In the genomic region with DNA sequence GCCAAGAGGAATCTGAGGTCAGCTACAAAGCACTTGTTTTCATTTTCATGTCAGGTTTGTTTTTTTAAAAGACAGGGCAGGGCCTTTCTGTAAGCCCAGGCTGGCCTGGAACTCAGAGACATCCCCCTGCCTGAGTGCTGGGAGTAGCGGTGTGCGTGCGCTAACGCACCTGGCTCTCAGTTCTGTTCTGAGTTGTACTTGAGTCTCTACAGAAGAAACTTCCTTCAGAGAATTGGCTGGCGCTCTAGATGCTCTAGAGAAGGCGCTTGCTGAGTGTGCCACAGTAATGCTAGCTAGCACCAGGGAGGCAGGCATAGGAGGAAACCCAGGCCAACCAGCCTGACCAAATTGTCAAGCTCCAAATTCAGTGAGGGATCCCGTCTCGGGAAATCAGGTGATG, we compare ENCODE assay signal across 10 mouse cellular contexts. TPM values are rescaled to one million over a fixed set of nuclear protein-coding genes. Genes with fewer than 3 reads are reported as not detected.
DNase-seq lines count a peak whose midpoint lies in the region; ATAC-seq and TF ChIP-seq lines count a peak whose summit lies in the region.
"Had no signal": no experiment of that assay in that cellular context is flagged by ENCODE, and none has a peak within 500 bp of the region (broad histone marks: within the 10 kb centered on the region; RNA-seq: fewer than 3 reads in every experiment).

No protein-coding gene starts in this region.

- H3K27me3 ChIP-seq in lung, embryonic 14.5 days (ENCODE audit: insufficient read depth, low read length), result no peaks in the 10 kb centered on the region
- no peaks in the 10 kb centered on the region for H3K27me3 ChIP-seq in embryonic facial prominence, embryonic 10.5 days (replicated peaks; ENCODE audit: low read depth, poor library complexity, severe bottlenecking)
- no peaks in the 10 kb centered on the region for H3K27me3 ChIP-seq in stomach, postnatal 0 days (ENCODE audit: control insufficient read depth, insufficient read depth, low read length)
- H3K27me3 ChIP-seq: forebrain, embryonic 15.5 days; midbrain, embryonic 12.5 days had no signal

- peaks cover 11% of the 10 kb centered on the region; the same call in 1 of the 2 replicates for H3K4me1 ChIP-seq in lung, embryonic 14.5 days (ENCODE audit: insufficient read depth)
- peaks cover 50% of the 10 kb centered on the region for H3K4me1 ChIP-seq in embryonic facial prominence, embryonic 10.5 days
- no peaks in the 10 kb centered on the region for H3K4me1 ChIP-seq in stomach, postnatal 0 days (replicated peaks; ENCODE audit: control insufficient read depth, insufficient read depth)

- TF ChIP-seq EP300 in stomach, postnatal 0 days (optimal IDR thresholded peaks at IDR 0.05), result no peak

- DNase-seq in gastrocnemius, adult 2 months, result no peak
- DNase-seq in gastrocnemius, postnatal 36 days, result no peak
- no peak for DNase-seq in lung, embryonic 14.5 days
- no peak for DNase-seq in lung, postnatal 25 days (ENCODE audit: low spot score)
- DNase-seq in embryonic facial prominence, embryonic 10.5 days (ENCODE audit: low spot score), result no peak
- DNase-seq in stomach, postnatal 0 days (ENCODE audit: low spot score), result no peak
- DNase-seq in Muller cell, postnatal 12 days (ENCODE audit: inconsistent ontology term), result no peak
- DNase-seq in layer of hippocampus, postnatal 36 days, result no peak

- H3K9ac ChIP-seq in lung, embryonic 14.5 days, result no peak overlapping the region
- no peak overlapping the region for H3K9ac ChIP-seq in stomach, postnatal 0 days (ENCODE audit: low read length)
- H3K9ac ChIP-seq: forebrain, embryonic 15.5 days; midbrain, embryonic 12.5 days had no signal

- peaks cover 5% of the 10 kb centered on the region; the same call in 1 of the 2 replicates for H3K36me3 ChIP-seq in lung, embryonic 14.5 days (ENCODE audit: insufficient read depth)
- H3K36me3 ChIP-seq in embryonic facial prominence, embryonic 10.5 days (replicated peaks), result peaks cover 25% of the 10 kb centered on the region
- H3K36me3 ChIP-seq in stomach, postnatal 0 days (ENCODE audit: control insufficient read depth, insufficient read depth, low read length), result 0 out of 2 replicates have a peak, but pooled peaks cover 3% of the 10 kb centered on the region

- WGBS in lung, embryonic 14.5 days, result 70% methylated on average over 8 of the region's 8 CpGs
- WGBS in embryonic facial prominence, embryonic 10.5 days, result 70% methylated on average over 8 of the region's 8 CpGs
- WGBS in stomach, postnatal 0 days, result 74% methylated on average over 8 of the region's 8 CpGs

- no peak for TF ChIP-seq CTCF in gastrocnemius, adult 2 months (IDR thresholded peaks at IDR 0.05)
- no peak for TF ChIP-seq CTCF in lung, embryonic 14.5 days (IDR thresholded peaks at IDR 0.05; ENCODE audit: low read depth)
- TF ChIP-seq CTCF in stomach, postnatal 0 days (IDR thresholded peaks at IDR 0.05; ENCODE audit: low read depth), result no peak

- peak overlapping the region; percentile 80 for H3K27ac ChIP-seq in gastrocnemius, adult 2 months
- H3K27ac ChIP-seq in lung, embryonic 14.5 days (ENCODE audit: low read depth), result peak overlapping the region; percentile 16; the same call in 1 of the 2 replicates
- H3K27ac ChIP-seq in embryonic facial prominence, embryonic 10.5 days (replicated peaks), result peak overlapping the region; percentile 62
- H3K27ac ChIP-seq in stomach, postnatal 0 days (replicated peaks), result peak overlapping the region; percentile 50
- H3K27ac ChIP-seq: forebrain, embryonic 15.5 days had no signal

- H3K4me3 ChIP-seq in gastrocnemius, adult 2 months, result no peak overlapping the region
- H3K4me3 ChIP-seq in lung, embryonic 14.5 days (ENCODE audit: low read depth, low read length), result no peak overlapping the region
- H3K4me3 ChIP-seq in embryonic facial prominence, embryonic 10.5 days, result no peak overlapping the region
- H3K4me3 ChIP-seq in stomach, postnatal 0 days (ENCODE audit: low read depth, low read length), result no peak overlapping the region
- H3K4me3 ChIP-seq: forebrain, embryonic 15.5 days; midbrain, embryonic 12.5 days had no signal

- ATAC-seq in lung, embryonic 14.5 days (ENCODE audit: insufficient read depth), result no peak
- no peak for ATAC-seq in stomach, postnatal 0 days (ENCODE audit: low FRiP score, low TSS enrichment)
- ATAC-seq: forebrain, embryonic 15.5 days had no signal

- 0 out of 2 replicates have a peak, but pooled peaks cover 2% of the 10 kb centered on the region for H3K9me3 ChIP-seq in lung, embryonic 14.5 days (ENCODE audit: low read depth, low read length)
- peaks cover 6% of the 10 kb centered on the region; the same call in 1 of the 2 replicates for H3K9me3 ChIP-seq in embryonic facial prominence, embryonic 10.5 days
- no peaks in the 10 kb centered on the region for H3K9me3 ChIP-seq in stomach, postnatal 0 days (ENCODE audit: control insufficient read depth, low read length)
- H3K9me3 ChIP-seq: forebrain, embryonic 15.5 days had no signal

- intact Hi-C loops in gastrocnemius, adult 2 months (cut with DNase I), result no loop called here
- intact Hi-C loops in gastrocnemius, postnatal 36 days (cut with DNase I), result loop anchor here (5.0 kb wide), 1 partner anchor 52 kb away; no protein-coding TSS in a partner anchor

- no peak overlapping the region for H3K4me2 ChIP-seq in lung, embryonic 14.5 days
- no peak overlapping the region for H3K4me2 ChIP-seq in stomach, postnatal 0 days (replicated peaks; ENCODE audit: low read depth)
- H3K4me2 ChIP-seq: forebrain, embryonic 15.5 days; midbrain, embryonic 12.5 days had no signal

RNA-seq across cellular contexts. Expression of a gene that starts 52.9 kb away (rescaled TPM):
- 10 to 100 TPM in 1 of 2 experiments, 1 to 10 TPM in 1; 7.9 to 13.2 TPM for total RNA-seq in gastrocnemius, adult 2 months (2021)
- total RNA-seq in gastrocnemius, postnatal 36 days (2021), result 10 to 100 TPM; 10.6 to 10.7 TPM
- 16.8 and 21.1 TPM in 2 replicates for polyA plus RNA-seq in lung, embryonic 14.5 days (2014; fragmentation: Nextera tagmentation; extraction: Ambion mirVana)
- polyA plus RNA-seq in embryonic facial prominence, embryonic 10.5 days (2016; fragmentation: Nextera tagmentation; extraction: Ambion mirVana), result 15.7 and 17.0 TPM in 2 replicates
- 15.7 and 16.3 TPM in 2 replicates for polyA plus RNA-seq in stomach, postnatal 0 days (2015; fragmentation: Nextera tagmentation; extraction: Ambion mirVana)
- 100 to 1,000 TPM; 104 to 118 TPM for total RNA-seq in layer of hippocampus, postnatal 36 days (2021)

Comparison
In these comparisons a context has a peak if more than half of its experiments do, and no peak if none do; other contexts are left out.
1. H3K27ac ChIP-seq: peak in every context shown above with its lines; median percentile 80 in gastrocnemius, adult 2 months; 62 in embryonic facial prominence, embryonic 10.5 days; 50 in stomach, postnatal 0 days; 16 in lung, embryonic 14.5 days.
2. RNA of a gene that starts 52.9 kb away (total RNA-seq): 104 to 118 TPM in layer of hippocampus, postnatal 36 days; 7.9 to 13.2 TPM in gastrocnemius, adult 2 months and 10.6 to 10.7 TPM in gastrocnemius, postnatal 36 days; every median in the first group is over 4 times any median in the second.